Mouse (Mus musculus) left cerebral cortex, adult 8-10 months (tissue): ENCODE results near the gene Yod1. TPM values are rescaled to one million over a fixed set of nuclear protein-coding genes. Genes with fewer than 3 reads are reported as not detected.

ENCODE experiments used
- DNase-seq, 2 experiments: peaks; one replicate each; pipeline ENCODE4 v3.0.0; 2022; ENCODE audit warnings: low spot score in 2 of 2
- total RNA-seq, 4 experiments: library from RNA; stranded (reverse); gene quantifications; 2 replicates each; pipeline ENCODE4 v1.2.4; 2022

Gene Yod1
- total RNA-seq, 4 experiments from 2014 or later, result 14.2 to 16.7 (median 16.2) TPM

DNA sequence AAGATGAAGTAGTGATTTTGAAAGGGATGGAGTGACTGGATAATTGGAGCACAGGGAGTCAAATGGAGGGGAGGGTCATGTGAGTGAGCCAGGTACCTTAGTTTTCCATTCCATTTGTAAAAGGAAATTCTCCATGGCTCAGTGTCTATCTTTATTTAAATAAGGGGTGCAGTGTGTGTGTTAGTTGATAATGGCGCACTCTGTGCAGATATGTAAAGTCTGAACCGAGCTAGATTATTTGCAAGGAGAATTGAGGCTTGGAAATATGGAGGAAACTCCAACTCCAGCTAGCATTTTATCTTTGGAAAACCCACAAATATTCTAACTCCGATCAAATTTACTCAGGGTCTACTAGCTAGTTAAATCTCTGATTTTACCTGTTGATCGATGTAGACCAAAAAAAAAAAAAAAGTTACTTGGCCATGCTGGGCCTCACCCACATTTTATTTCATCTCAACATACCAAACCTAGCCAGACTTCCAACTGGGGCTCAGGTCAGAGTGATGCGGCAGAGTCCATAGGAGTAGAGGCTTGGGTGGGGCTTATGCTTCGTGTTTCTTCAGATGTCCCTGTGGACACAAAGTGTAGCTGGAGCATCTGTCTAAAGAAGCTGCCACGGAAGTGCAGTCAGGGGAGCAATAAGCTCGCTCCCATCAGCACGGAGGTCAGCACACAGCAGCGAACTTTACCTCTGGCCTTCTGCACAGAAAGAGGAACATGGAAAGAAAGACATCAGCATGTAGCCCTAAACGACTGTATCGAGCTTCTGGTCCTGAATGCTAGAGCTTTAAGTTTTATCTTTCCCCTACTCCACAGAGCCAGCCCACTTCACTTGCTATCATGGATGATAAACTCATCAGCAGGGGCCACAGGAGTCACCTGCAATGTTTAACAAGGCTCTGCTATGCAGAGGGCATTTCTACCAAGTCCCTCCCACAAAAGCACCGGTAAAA lies 15.9 kb downstream of the Yod1 start:
- no peak for DNase-seq

DNA sequence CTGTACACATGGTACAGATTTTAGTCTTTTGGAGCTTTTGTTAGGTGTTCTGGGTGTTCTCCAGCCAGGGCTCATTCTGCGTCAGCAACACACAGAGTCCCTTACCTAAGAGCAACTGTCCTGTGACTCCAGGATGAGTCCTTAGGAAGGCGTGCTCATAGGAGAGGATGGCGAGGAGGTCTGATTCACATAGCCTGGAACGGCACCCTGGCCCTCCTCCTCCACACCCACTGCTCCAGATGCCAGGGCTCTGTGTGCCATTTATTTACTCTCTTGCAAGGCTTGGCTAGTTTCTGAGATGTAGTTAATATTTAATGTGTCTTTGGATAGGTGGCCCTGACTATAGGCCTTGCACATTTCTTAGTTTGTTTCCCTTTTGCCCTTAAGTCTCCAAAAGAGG lies 16.5 kb downstream of the Yod1 start:
- peak in 1 of 2 experiments; percentile 43 for DNase-seq

DNA sequence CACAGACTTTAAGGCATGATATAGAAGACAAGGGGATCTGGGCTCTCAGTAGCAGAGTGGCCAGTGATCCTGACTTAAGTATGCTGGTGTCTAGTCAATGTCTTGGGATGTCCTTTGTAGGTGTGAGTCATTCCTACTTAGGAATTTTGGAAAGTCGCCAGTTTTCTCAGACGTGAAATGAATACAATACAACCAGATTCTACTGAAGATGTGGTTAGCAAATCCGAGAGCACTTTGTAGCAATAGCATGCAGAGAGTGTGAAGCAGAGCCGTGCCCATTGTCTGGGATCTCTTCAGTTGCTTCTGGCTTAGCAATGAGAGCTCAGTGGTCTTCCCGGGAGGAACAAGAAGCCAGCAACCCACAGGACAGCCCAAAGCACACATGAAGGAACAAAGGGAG lies 17.3 kb downstream of the Yod1 start:
- no peak for DNase-seq

DNA sequence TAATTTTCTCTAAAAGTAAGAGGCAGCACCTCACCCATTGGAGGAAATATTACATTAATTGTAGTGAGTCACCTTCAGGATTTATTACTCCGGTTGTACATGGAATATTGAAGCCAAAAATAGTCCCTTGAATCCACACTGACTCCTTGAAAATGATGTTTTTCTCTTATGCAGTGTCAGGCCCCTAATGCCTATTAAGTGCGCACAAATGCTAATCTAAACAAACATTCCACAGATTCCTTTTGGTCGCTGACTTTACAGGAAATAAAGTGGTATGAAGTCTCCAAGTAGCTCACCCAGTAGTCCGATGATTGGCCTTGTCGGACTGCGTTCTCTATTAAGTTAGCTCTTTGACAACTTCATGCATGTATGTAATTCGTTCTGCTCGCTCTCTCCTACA lies 17.7 kb downstream of the Yod1 start:
- no peak for DNase-seq

DNA sequence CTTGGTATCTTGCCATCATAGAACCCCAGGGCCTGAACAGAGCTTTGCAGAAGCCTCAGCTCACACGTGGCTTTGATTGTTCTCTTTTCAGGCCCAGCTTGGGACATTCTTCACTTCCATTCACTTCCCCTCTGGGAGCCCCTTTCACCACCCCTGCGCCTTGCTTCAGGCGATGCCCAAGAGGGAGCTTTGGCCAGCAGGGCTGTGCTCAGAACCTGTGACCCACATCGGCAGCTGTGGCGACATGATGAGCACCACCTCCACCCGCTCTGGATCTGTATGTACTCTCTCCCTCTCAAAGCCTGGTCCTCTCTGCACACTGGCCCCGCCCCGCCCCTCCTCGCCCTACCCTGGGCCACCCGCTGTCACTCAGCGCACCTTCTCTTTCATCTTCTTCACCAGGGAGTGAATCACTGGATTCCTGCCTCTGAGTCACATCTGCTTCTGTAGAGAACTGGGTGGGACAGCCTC lies 20.3 kb downstream of the Yod1 start:
- no peak for DNase-seq

DNA sequence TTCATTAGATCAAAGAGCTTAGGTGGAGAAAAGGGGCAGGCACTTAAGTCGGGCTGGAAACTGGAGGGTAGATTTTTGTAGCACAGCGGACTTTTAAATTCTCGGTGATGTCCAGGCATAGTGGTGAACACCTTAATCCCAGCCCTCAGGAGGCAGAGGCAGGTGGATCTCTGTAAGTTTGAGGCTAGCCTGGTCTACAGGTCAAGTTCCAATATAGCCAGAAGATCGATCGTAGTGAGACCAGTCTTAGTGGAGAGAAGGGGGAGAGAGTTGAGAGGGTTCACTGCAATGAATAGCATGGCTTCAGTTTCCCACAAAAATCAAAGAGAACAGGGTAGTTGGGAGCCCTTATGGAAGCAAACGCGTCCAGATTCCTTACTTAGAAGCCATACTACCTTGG lies 20.8 kb downstream of the Yod1 start:
- DNase-seq, result no peak

DNA sequence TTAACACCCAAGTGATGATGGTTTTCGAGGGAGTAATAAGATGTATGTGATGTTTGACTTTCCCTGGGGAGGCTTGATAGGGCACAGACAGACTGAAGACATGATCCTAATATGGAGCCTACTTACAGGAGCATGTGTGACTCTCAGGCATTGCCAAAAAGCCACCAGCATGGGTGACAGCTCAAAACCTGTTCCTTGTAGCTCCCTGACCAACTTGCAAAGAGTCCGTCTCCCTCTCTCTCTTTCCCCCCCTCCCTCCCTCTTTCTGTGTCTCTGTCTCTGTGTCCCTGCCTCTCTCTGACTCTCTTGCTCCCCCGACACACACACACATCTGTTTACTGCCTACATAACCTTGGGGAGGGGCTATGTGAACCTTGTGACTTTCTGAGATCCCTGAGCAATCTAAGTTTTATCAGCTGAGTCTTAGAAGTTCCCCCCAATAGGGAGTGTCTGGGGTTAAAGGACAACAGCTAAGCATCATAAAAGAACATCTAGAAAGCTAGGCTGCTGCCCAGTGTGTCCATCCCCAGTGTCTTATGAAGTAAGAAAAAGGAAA lies 21.5 kb downstream of the Yod1 start:
- DNase-seq, result no peak

DNA sequence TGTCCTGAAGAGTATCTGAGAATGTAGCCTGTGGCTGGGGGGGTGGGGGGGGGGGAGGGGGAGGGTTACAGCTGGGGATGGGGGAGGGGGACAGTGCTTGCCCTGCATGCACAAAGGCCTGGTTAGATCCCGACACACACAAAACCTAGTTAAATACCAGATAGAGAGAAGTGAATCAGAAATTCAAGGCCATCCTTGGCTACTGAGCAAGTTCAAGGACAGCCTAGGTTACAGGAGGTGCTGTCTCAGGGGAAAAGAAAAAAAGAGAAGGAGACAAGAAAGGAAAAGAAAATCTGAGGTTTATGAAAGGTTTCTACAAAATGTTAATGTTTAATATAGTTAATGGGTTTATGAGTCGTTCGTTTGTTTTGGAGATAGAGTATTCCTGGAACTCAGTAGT lies 22.5 kb downstream of the Yod1 start:
- no peak for DNase-seq

DNA sequence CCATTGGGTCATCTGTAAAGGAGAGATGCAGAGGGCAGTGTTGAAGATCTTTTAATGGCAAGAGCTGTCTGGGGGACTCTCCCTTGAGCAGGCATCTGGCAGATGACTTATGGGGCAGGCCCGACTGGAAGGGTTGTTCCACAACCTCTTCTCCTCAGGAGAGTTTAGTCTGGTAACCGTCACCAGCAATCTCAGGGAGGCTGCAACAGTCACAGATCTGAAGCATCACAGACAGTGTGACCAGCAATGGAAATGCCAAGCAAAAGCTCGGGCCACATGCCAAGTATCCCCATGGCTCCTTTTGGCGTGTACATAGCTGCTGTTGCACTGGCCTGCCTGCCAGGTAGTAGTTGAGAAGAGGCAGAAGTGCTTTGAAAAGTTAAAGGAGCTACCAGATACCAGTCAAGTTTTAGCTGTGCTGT lies 23.1 kb downstream of the Yod1 start:
- DNase-seq, result no peak

DNA sequence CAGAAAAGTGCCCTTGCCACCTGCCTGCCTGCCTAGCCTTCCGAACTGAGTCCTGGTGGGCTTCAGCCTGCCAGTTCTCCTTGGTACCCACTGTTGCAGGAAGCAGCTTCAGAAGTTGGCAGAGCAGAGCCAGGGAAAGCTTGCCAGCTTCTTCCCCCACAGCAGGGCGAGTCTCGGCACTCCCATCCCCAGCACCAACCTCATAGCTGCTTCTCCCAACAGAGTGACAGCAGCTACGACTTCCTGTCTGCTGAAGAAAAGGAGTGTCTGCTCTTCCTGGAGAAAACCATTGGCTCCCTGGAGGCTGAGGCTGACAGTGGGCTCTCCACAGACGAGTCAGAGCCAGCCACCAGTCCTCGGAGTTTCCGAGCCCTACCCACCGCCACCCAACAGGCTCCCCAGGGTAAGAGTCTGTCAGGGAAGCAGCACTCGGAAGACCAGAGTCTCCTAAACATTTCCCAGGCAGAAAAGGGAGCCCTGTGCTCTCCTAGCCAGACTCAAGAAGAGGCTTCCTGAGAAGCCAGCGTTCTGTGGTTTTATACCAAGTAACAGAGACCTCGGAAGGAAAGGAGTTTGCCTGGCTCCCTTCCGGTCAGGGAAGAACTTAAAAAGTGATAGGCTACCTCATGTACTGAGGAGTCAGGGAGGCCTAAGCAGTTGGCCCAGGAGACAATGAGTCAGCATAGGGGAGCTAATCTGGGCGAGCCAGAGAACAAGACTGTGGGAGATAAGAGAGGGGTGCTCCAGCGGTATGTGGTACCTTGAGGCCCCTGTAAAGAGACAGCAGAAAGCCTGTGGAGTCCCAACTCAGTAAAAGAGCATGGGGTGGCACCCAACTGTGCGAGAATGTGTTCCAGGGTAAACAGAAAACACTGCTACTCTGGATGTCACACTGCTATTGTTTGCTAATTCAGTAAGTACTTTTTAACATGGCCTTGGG lies 23.9 kb downstream of the Yod1 start:
- peak in 1 of 2 experiments; percentile 60 for DNase-seq

DNA sequence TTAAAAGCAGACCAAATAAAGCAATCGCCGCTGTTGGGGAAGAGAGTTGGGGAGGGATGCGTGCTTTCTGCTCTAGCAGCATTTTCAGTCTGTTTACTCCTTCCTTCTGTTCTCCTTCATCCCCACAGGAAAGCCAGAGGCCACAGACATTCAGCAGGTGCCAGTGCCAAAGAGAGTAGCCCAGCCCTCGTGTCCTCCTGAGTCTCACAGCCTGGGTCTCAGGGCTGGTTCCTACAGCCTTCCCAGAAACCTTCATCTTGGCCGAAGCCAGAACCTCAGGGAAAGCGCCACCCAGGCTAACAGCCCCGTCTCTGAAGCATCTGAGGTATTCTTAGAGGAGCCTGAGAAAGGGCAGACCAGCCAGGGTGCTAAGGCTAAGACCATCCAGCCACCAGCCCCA lies 25.1 kb downstream of the Yod1 start:
- no peak for DNase-seq

DNA sequence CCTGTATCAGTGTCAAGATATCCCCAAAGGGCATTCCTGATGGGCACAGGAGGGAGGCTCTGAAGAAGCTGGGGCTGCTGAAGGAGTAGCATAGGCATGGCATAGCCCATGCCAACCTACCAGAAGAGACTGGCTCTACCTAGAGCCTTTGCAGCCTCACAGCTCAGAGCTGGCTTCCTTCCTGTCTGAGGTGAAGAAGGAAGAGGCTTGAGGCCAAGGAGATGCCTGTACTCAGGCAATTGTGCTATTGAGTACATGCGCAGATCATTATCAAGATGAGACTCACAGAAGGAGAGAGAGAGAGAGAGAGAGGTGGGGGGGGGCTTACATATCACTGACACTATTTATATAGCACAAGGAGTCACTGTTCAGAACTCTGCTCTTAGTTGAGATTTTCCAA lies 26.6 kb downstream of the Yod1 start:
- no peak for DNase-seq

DNA sequence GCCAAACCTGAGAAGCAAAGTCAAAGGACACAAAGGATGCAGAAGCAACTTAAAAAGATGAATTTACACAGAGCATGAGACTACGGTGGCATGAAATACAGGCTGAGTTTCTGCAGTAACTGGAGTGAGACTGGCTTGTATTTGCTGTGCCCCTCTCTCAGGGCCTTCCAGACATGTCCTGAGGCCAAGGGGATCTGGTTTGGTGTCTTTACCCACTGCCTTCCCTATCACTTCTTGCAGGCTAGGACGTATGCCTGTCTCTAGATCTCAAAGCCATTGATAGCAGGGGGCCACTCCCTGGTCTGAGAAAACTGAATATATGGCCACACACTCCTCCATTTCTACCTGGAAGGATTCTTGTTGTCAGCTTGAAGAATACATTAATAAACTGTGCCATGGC lies 27.1 kb downstream of the Yod1 start:
- no peak for DNase-seq

DNA sequence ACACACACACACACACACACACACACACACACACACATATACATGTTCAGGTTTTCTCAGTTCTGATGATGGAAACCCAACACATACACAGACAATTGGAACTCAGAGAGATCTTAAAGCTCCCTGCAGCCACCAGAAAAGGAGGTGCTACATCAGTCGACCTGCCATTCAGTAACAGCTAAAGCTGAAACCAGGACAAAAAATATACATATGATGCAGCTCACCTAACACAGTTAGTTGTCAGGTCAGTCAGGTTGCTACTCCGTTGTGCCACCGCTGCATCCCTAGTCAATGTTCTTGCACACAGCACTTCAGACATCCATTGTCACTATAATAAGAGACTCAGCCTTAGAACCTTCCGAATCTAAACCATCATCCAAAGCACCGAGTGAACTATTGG lies 27.8 kb downstream of the Yod1 start:
- no peak for DNase-seq

DNA sequence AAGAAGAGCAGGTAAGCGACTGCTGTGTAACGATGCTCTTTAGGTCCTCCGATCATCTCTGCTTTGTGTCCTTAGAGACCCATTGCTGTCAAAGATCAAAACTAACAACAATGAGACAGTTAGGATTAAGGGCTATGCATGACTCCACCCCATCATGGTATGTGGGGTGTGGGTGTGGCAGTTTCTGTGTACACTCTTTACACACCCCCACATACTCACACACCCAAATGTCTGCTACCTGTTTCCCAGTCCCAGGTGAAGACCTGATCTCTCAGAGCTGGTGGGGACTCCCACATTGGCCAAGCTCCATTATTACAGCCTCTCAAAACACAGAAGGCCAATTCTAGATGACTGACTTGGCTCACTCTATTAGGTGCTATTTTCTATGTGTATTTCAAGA lies 28.5 kb downstream of the Yod1 start:
- no peak for DNase-seq

DNA sequence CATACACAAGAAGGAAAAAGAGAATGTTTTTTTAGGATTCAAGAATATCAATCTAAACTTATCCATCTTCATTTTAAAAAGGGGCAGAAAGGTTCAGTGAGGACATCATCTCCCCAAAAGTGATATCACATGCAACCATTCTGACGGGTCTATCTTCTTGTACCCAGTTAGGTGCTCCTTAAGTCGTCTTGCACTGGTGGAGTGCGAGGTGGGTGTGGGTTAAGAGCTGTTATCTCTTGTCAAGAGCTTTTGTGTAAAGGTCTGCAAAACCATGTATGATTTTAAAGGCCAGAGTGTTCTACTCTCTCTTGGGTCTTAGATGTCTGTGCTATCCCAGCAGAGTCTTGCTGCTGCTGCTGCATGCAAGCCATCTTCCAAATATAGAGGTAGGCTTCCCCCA lies 29.7 kb downstream of the Yod1 start:
- no peak for DNase-seq

DNA sequence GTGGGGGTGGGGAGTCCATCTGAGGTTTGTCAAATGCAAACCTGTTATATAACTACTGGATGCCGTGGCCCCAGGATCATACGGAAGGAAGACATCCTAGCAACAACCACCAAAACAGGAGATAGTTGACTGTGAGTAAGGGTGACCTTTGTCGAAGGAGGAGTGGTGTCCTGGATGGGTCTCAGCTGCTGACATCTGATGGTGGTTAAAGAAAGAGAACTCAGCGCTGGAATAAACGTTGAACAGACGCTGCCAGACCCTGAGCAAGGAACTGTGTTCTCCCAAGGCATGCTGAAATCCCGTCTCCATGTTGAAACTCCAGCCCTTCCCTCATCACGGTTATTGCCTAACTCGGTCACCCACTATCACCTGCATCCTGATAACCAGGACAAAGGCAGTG lies 42.6 kb downstream of the Yod1 start:
- no peak for DNase-seq

DNA sequence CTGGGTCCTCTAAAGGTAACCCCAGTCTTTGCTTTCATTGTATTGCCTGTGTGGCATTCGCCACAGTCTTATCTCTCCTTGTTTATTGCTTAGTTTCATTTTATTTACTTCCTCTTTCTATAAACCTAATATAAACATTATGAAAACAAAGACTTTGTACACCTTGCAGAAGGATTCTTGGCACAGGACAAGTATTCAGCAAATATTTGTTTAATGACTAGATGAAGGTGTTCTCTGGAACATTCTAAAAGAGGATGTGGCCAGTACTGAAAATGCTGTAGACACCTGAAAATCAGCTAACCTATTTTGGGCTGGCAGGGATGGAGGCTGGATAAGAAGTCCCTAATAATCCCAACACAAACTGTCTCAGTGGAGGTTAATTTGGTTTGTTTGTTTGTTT lies 44.5 kb downstream of the Yod1 start:
- DNase-seq, result no peak

DNA sequence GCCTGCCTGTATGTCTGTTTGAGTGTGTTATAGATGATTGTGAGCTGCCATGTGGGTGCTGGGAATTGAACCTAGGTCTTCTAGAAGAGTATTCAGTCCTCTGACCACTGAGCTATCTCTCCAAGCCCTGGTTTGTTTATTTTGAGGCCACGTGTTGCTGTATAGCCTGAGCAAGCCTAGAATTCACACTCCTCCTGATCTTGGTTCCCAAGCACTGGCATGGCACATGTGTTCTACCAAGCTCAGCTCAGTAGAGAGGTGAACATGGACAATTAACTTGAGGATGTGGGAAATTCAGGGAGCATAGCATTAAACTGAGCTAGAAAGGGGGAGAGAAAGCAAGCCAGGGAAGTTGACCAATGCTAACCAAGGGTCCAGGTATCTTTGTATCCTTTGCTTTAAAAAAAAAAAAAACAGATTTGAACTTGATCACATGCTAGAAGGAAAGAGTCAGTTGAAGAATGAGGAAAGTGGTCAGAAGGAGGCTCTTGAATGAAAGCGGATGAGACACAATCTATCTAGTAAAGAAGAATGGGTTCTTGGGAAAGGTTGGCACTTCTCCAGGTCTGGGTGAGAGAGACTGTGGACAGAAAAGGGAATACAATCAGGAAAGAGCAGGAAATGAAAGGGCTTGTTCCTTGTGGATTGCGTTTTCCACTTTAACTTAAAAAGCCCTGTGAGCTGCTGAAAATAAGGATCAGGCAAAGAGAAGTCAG lies 45.1 kb downstream of the Yod1 start:
- no peak for DNase-seq

DNA sequence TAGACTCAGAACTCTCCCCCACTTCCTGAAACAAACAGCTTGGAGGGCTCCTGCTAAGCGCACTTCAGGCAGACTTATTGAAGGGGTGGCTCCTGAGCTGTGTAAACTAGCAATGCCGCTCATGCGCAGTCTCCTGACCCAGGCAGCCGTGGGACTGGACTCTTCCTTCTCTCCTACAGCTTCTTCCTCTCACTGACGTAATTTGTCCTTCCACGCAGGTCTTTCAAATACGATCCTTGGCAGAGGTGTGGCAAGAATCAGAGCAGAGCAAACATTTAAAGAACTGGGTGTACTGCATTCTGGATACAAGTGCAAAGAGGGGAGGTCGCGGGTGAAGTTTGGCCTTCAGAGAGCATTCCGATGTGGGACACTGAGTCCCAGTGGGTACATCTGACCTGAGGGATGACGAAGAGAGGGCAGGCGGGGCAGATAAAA lies 46.9 kb downstream of the Yod1 start:
- DNase-seq, result no peak

DNA sequence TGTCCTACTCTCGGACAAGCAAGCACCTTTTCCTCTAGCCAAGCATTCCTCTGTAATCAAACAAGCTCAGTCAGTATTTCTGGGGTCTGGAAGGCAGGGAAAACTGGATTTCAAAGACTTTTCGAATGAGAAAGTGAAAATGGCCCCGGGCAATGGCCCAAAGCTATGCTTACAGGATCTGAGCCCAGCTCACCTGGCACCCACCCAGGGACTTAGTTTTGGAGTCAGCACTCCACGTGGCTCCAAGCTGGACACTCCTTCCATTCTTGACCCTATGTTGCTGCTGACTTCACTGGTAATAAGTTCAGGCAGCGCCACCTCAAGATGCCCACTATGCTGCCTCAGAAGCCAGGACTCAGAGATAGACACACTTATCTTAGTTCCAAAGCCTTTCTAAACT lies 49.9 kb downstream of the Yod1 start:
- no peak for DNase-seq
